Mouse (Mus musculus): ENCODE results near the gene Kif21b. TPM values are rescaled to one million over a fixed set of nuclear protein-coding genes. Genes with fewer than 3 reads are reported as not detected.
A peak's percentile ranks its signal among the peaks of the same experiment; 100 is the strongest.

Gene Kif21b
- polyA plus RNA-seq, 1 experiment: 224 TPM

- TF ChIP-seq POLR2A (IDR thresholded peaks at IDR 0.05; ENCODE audit: control insufficient read depth, extremely low read depth, insufficient read depth, low read length, poor library complexity) (peak; percentile 87), CTCF (IDR thresholded peaks at IDR 0.05; ENCODE audit: borderline replicate concordance, control insufficient read depth, extremely low read depth, insufficient read depth, low read length, poor library complexity) (0 out of 2 replicates have a peak, but pooled peaks have one; percentile 31)
- H3K36me3 ChIP-seq (ENCODE audit: control insufficient read depth, insufficient read depth, low read length): no peaks in the 10 kb centered on the region
- no peaks in the 10 kb centered on the region for H3K27me3 ChIP-seq (ENCODE audit: control insufficient read depth, insufficient read depth, low read length)
- peak overlapping the region; percentile 97 for H3K4me3 ChIP-seq (ENCODE audit: control insufficient read depth, insufficient read depth, low read length)
- peaks cover 64% of the 10 kb centered on the region for H3K4me1 ChIP-seq (replicated peaks; ENCODE audit: control insufficient read depth, insufficient read depth, low read length)
- peak overlapping the region; percentile 94 for H3K27ac ChIP-seq (ENCODE audit: control insufficient read depth, insufficient read depth, low read length)
- WGBS: 5% methylated on average over 10 of the region's 10 CpGs
- peak; percentile 86 for DNase-seq
Observed at GRCm38 (mm10) chr1:136132386-136133201, 1.4 kb downstream of the Kif21b start.

- peak; percentile 28 for DNase-seq
- no peaks in the 10 kb centered on the region for H3K27me3 ChIP-seq (ENCODE audit: control insufficient read depth, insufficient read depth, low read length)
- TF ChIP-seq CTCF (IDR thresholded peaks at IDR 0.05; ENCODE audit: borderline replicate concordance, control insufficient read depth, extremely low read depth, insufficient read depth, low read length, poor library complexity): no peak
- no peak for TF ChIP-seq POLR2A (IDR thresholded peaks at IDR 0.05; ENCODE audit: control insufficient read depth, extremely low read depth, insufficient read depth, low read length, poor library complexity)
- WGBS: 69% methylated on average over 13 of the region's 13 CpGs
- peaks cover 68% of the 10 kb centered on the region for H3K4me1 ChIP-seq (replicated peaks; ENCODE audit: control insufficient read depth, insufficient read depth, low read length)
- H3K27ac ChIP-seq (ENCODE audit: control insufficient read depth, insufficient read depth, low read length): peak overlapping the region; percentile 94
- no peaks in the 10 kb centered on the region for H3K36me3 ChIP-seq (ENCODE audit: control insufficient read depth, insufficient read depth, low read length)
- peak overlapping the region; percentile 97 for H3K4me3 ChIP-seq (ENCODE audit: control insufficient read depth, insufficient read depth, low read length)
Observed at GRCm38 (mm10) chr1:136133570-136134240, 2.5 kb downstream of the Kif21b start.

GRCm38 (mm10) chr1:136134547-136134946 is 3.4 kb downstream of the Kif21b start:
- H3K4me1 ChIP-seq (replicated peaks; ENCODE audit: control insufficient read depth, insufficient read depth, low read length): peaks cover 67% of the 10 kb centered on the region
- no peaks in the 10 kb centered on the region for H3K27me3 ChIP-seq (ENCODE audit: control insufficient read depth, insufficient read depth, low read length)
- peak overlapping the region; percentile 97 for H3K4me3 ChIP-seq (ENCODE audit: control insufficient read depth, insufficient read depth, low read length)

GRCm38 (mm10) chr1:136135046-136135445 is 3.9 kb downstream of the Kif21b start:
- peak overlapping the region; percentile 97 for H3K4me3 ChIP-seq (ENCODE audit: control insufficient read depth, insufficient read depth, low read length)
- peaks cover 67% of the 10 kb centered on the region for H3K4me1 ChIP-seq (replicated peaks; ENCODE audit: control insufficient read depth, insufficient read depth, low read length)
- peak overlapping the region; percentile 94 for H3K27ac ChIP-seq (ENCODE audit: control insufficient read depth, insufficient read depth, low read length)
- H3K36me3 ChIP-seq (ENCODE audit: control insufficient read depth, insufficient read depth, low read length): no peaks in the 10 kb centered on the region
- no peaks in the 10 kb centered on the region for H3K27me3 ChIP-seq (ENCODE audit: control insufficient read depth, insufficient read depth, low read length)
- DNase-seq: peak; percentile 87
- TF ChIP-seq POLR2A (IDR thresholded peaks at IDR 0.05; ENCODE audit: control insufficient read depth, extremely low read depth, insufficient read depth, low read length, poor library complexity) (peak; percentile 55; the same call in 1 of the 2 replicates), CTCF (IDR thresholded peaks at IDR 0.05; ENCODE audit: borderline replicate concordance, control insufficient read depth, extremely low read depth, insufficient read depth, low read length, poor library complexity) (no peak)
- 7% methylated on average over 1 of the region's 1 CpGs for WGBS

More at GRCm38 (mm10) chr1:136134547-136134946, 3.4 kb downstream of the Kif21b start:
- TF ChIP-seq CTCF (IDR thresholded peaks at IDR 0.05; ENCODE audit: borderline replicate concordance, control insufficient read depth, extremely low read depth, insufficient read depth, low read length, poor library complexity) (no peak), POLR2A (IDR thresholded peaks at IDR 0.05; ENCODE audit: control insufficient read depth, extremely low read depth, insufficient read depth, low read length, poor library complexity) (no peak)
- WGBS: 13% methylated on average over 2 of the region's 2 CpGs
- Histone ChIP-seq H3K27ac (ENCODE audit: control insufficient read depth, insufficient read depth, low read length) (peak overlapping the region; percentile 94), H3K36me3 (ENCODE audit: control insufficient read depth, insufficient read depth, low read length) (no peaks in the 10 kb centered on the region)
- peak; percentile 56 for DNase-seq

GRCm38 (mm10) chr1:136135777-136136444 is 4.7 kb downstream of the Kif21b start:
- Histone ChIP-seq H3K4me3 (ENCODE audit: control insufficient read depth, insufficient read depth, low read length) (peak overlapping the region; percentile 26), H3K36me3 (ENCODE audit: control insufficient read depth, insufficient read depth, low read length) (no peaks in the 10 kb centered on the region), H3K4me1 (replicated peaks; ENCODE audit: control insufficient read depth, insufficient read depth, low read length) (peaks cover 63% of the 10 kb centered on the region), H3K27me3 (ENCODE audit: control insufficient read depth, insufficient read depth, low read length) (no peaks in the 10 kb centered on the region), H3K27ac (ENCODE audit: control insufficient read depth, insufficient read depth, low read length) (peak overlapping the region; percentile 93)
- DNase-seq: peak; percentile 34
- TF ChIP-seq POLR2A (IDR thresholded peaks at IDR 0.05; ENCODE audit: control insufficient read depth, extremely low read depth, insufficient read depth, low read length, poor library complexity): no peak
- no peak for TF ChIP-seq CTCF (IDR thresholded peaks at IDR 0.05; ENCODE audit: borderline replicate concordance, control insufficient read depth, extremely low read depth, insufficient read depth, low read length, poor library complexity)
- WGBS: 24% methylated on average over 6 of the region's 6 CpGs

- WGBS: 80% methylated on average over 4 of the region's 4 CpGs
- no peak overlapping the region for H3K4me3 ChIP-seq (ENCODE audit: control insufficient read depth, insufficient read depth, low read length)
- no peak for DNase-seq
- TF ChIP-seq CTCF (IDR thresholded peaks at IDR 0.05; ENCODE audit: borderline replicate concordance, control insufficient read depth, extremely low read depth, insufficient read depth, low read length, poor library complexity): 0 out of 2 replicates have a peak, but pooled peaks have one; percentile 25
- no peak for TF ChIP-seq POLR2A (IDR thresholded peaks at IDR 0.05; ENCODE audit: control insufficient read depth, extremely low read depth, insufficient read depth, low read length, poor library complexity)
- H3K27ac ChIP-seq (ENCODE audit: control insufficient read depth, insufficient read depth, low read length): peak overlapping the region; percentile 93
- H3K4me1 ChIP-seq (replicated peaks; ENCODE audit: control insufficient read depth, insufficient read depth, low read length): peaks cover 66% of the 10 kb centered on the region
- H3K27me3 ChIP-seq (ENCODE audit: control insufficient read depth, insufficient read depth, low read length): no peaks in the 10 kb centered on the region
- no peaks in the 10 kb centered on the region for H3K36me3 ChIP-seq (ENCODE audit: control insufficient read depth, insufficient read depth, low read length)
Observed at GRCm38 (mm10) chr1:136136547-136136946, 5.4 kb downstream of the Kif21b start.

Data from thymus, adult 2 months (tissue).